Mouse (Mus musculus): Measurements from ENCODE around the gene Rreb1. TPM values are rescaled to one million over a fixed set of nuclear protein-coding genes. Genes with fewer than 3 reads are reported as not detected.

The Rreb1 gene
- total RNA-seq, 2 experiments from 2014 or later, result 74.1 to 104 TPM

GRCm38 (mm10) chr13:37912591-37913467 is 134.6 kb downstream of the Rreb1 start:
- no peak for DNase-seq (ENCODE audit: low spot score in 2 of 2)
- no peak for TF ChIP-seq CTCF (conservative IDR thresholded peaks at IDR 0.05)
- H3K4me3 ChIP-seq, result no peak overlapping the region
- H3K27ac ChIP-seq, result no peak overlapping the region

- Histone ChIP-seq H3K4me3 (no peak overlapping the region), H3K27ac (no peak overlapping the region)
- no peak for DNase-seq (ENCODE audit: low spot score in 2 of 2)
- no peak for TF ChIP-seq CTCF (conservative IDR thresholded peaks at IDR 0.05)
Observed at GRCm38 (mm10) chr13:37913963-37914362, 135.8 kb downstream of the Rreb1 start.

- no peak overlapping the region for H3K4me3 ChIP-seq
- no peak for DNase-seq (ENCODE audit: low spot score in 2 of 2)
- TF ChIP-seq CTCF (conservative IDR thresholded peaks at IDR 0.05), result no peak
- no peak overlapping the region for H3K27ac ChIP-seq
Observed at GRCm38 (mm10) chr13:37918336-37919261, 140.4 kb downstream of the Rreb1 start.

DNA sequence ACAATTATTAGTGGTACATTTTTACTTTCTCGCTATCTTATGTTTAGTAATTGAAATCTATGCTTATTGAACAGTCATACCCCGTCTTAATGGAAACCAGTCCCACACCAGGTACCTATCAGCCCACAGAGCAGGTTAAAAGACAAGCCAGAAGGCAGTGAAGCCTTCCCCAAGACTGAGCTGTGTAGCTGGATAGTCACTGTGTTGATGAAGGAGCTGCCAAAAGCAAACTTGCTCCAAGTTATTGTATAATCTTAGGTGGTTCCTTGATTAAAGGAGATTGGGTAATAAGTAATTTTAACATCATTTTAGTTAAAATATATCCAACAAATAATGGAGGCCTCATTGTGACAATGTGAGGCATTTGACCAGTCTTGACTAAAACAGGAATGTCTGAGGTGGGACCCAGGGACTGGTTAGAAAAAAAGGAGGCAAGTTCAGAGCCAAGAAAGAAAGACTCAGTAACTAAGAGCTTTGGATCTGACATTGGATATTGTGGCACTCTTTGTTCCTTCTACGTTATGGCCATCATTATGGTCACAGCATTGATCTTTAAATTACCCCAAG is 141.6 kb downstream of the Rreb1 start:
- H3K27ac ChIP-seq, result no peak overlapping the region
- no peak overlapping the region for H3K4me3 ChIP-seq
- no peak for DNase-seq (ENCODE audit: low spot score in 2 of 2)
- no peak for TF ChIP-seq CTCF (conservative IDR thresholded peaks at IDR 0.05)

GRCm38 (mm10) chr13:37920727-37921126 is 142.5 kb downstream of the Rreb1 start:
- no peak for DNase-seq (ENCODE audit: low spot score in 2 of 2)
- Histone ChIP-seq H3K4me3 (no peak overlapping the region), H3K27ac (no peak overlapping the region)
- TF ChIP-seq CTCF (conservative IDR thresholded peaks at IDR 0.05), result no peak

DNA sequence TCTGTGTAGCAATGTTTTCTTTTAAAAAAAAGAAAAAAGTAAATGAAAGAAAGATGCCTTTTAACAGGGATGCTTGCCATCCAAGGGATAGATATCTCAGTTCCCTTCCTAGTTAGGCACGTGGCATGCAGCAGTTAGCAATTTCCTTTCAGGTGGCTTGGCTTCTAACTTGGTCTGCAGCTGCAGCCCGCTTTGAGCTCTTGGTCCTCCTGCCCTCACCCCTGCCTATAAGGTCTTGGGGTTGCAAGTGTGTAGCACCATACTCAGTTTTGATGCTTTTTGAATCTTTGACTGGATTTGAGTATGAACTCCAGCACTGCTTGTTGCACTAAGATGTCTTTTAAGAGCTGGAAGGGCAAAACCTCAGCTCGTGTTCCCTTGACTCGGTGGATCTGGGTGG is 144.9 kb downstream of the Rreb1 start:
- Histone ChIP-seq H3K27ac (no peak overlapping the region), H3K4me3 (no peak overlapping the region)
- DNase-seq (ENCODE audit: low spot score in 2 of 2), result no peak
- TF ChIP-seq CTCF (conservative IDR thresholded peaks at IDR 0.05), result no peak

DNA sequence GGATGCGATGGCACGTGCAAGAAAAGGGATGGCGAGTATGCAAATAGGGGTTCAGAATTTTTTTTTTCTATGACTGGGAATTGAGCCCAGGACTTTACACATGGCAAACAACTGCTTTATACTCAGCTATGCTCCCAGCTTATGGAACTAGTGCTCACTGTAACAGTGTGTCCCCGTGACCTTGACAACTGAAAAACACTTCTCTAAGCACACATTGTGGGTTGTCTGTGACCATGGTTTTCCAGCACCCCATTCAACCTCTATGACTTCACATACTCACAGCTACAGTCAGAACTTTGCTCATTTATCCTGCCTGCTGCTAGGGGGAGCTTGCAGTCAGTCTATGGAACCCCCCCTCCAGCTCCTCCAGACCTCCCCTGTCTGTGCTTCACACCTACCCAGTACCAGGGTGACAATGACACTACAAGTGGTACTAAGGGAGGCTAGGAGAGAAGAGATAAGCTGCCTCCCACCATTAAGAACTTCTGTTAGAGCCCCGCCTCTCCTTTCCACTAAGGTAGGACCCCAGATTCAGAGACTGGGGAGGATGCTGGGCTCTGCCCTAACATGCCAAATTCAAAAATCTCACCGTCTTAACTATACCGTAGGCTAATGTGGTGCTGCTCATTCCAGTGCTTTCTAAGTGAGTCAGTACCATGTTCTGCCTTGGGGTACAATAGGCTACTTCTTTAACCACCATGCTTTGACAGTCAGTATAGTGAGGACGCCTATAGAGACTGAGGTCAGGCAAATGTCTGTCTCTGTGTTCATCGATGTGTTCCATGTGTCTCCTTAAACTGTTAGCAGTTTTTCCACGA is 145.7 kb downstream of the Rreb1 start:
- no peak for DNase-seq (ENCODE audit: low spot score in 2 of 2)
- TF ChIP-seq CTCF (conservative IDR thresholded peaks at IDR 0.05), result no peak; the same call in 1 of the 2 replicates
- Histone ChIP-seq H3K4me3 (no peak overlapping the region), H3K27ac (no peak overlapping the region)

DNA sequence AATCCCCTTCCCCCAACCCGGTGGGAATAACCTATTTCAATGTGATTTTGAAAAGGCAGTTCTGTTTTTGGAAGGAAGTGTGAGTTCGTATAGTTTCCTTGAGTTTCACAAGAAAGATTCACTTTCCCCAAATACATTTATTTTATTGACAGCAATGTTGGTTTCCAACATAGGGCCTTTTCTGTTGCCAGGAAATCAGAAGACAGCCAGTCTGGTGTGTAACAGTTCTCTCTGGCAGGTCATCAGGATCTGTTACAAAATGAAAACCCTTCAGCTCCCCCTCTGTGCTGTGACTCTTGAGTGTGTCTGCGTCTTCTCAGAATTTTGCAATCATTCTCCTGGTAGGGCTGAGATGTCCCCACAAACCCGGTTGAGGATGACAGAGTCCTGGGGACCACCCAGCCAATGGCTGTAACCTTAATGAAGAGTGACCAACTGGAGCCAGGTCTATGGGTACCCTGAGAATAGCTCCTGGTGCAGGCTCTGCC is 146.3 kb downstream of the Rreb1 start:
- no peak overlapping the region for H3K4me3 ChIP-seq
- no peak for TF ChIP-seq CTCF (conservative IDR thresholded peaks at IDR 0.05)
- DNase-seq (ENCODE audit: low spot score in 2 of 2), result no peak
- H3K27ac ChIP-seq, result no peak overlapping the region

DNA sequence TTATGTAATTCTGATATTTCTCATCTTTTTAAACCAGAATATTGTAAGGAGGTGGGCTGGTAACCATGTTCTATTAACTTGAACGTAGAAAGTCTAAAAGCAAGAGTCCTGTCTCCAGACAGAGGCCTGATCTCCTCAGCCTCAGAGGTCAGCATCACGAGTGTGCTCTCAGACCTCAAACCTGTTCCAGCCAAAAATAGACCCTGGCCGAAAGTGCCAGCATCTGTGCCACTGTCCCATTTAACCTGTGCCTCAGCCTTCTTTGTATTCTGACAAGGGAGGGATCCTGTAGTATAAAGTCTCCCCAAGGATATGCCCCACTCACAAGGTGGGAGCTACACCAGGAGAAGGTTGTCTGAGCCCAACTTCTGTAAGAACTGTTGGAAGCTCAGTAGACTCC is 148.2 kb downstream of the Rreb1 start:
- no peak for TF ChIP-seq CTCF (conservative IDR thresholded peaks at IDR 0.05)
- Histone ChIP-seq H3K27ac (no peak overlapping the region), H3K4me3 (no peak overlapping the region)
- no peak for DNase-seq (ENCODE audit: low spot score in 2 of 2)

DNA sequence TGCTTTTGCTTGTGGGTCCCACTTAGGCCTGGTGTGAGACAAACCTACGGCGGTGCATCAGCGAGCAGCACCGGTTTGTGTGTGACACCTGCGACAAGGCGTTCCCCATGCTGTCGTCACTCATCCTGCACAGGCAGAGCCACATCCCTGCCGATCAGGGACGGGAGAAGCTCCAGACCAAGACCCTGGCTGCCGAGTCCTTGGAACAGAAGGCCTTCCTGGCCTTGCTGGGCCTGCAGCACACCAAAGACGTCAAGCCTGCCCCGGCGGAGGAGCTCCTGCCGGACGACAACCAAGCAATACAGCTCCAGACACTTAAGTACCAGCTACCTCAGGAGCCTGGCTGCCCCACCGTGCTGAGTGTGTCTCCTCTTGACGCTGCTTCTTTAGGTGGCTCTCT is 151.3 kb downstream of the Rreb1 start:
- H3K4me3 ChIP-seq, result no peak overlapping the region

DNA sequence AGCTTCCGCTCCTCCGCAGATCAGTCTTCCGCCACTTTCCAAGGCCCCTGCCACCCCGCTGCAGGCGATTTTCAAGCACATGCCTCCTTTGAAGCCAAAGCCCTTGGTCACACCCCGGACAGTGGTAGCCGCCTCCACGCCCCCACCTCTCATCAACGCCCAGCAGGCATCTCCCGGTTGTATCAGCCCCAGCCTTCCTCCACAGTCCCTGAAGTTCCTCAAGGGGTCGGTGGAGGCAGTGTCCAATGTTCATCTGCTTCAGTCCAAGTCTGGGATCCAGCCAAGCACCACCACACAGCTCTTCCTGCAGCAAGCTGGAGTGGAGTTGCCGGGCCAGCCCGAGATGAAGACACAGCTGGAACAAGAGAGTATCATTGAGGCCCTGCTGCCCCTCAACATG is 151.9 kb downstream of the Rreb1 start:
- Histone ChIP-seq H3K27ac (no peak overlapping the region), H3K4me3 (no peak overlapping the region)
- no peak for DNase-seq (ENCODE audit: low spot score in 2 of 2)
- TF ChIP-seq CTCF (conservative IDR thresholded peaks at IDR 0.05), result no peak

More for the DNA sequence above, 151.3 kb downstream of the Rreb1 start:
- TF ChIP-seq CTCF (conservative IDR thresholded peaks at IDR 0.05), result no peak
- no peak for DNase-seq (ENCODE audit: low spot score in 2 of 2)
- H3K27ac ChIP-seq, result no peak overlapping the region

DNA sequence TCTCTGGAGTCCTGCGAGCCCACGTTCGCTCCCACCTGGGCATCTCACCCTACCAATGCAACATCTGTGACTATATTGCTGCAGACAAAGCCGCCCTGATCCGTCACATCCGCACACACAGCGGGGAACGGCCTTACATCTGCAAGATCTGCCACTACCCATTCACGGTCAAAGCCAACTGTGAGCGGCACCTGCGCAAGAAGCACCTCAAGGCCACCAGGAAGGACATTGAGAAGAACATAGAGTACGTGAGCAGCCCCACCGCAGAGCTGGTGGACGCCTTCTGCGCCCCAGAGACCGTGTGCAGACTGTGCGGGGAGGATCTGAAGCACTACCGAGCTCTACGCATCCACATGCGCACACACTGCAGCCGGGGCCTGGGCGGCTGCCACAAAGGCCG is 152.4 kb downstream of the Rreb1 start:
- H3K27ac ChIP-seq, result no peak overlapping the region
- TF ChIP-seq CTCF (conservative IDR thresholded peaks at IDR 0.05), result no peak
- DNase-seq (ENCODE audit: low spot score in 2 of 2), result no peak
- no peak overlapping the region for H3K4me3 ChIP-seq

Data from layer of hippocampus, adult 2 months (tissue).